Mouse (Mus musculus) ovary, postnatal 14 days (tissue): ENCODE data around the gene Ttll4.

Experiments
- DNase-seq: peaks from one replicate; pipeline ENCODE4 v3.0.0; 2022; ENCODE audit warnings: low spot score

Ttll4 gene

DNA sequence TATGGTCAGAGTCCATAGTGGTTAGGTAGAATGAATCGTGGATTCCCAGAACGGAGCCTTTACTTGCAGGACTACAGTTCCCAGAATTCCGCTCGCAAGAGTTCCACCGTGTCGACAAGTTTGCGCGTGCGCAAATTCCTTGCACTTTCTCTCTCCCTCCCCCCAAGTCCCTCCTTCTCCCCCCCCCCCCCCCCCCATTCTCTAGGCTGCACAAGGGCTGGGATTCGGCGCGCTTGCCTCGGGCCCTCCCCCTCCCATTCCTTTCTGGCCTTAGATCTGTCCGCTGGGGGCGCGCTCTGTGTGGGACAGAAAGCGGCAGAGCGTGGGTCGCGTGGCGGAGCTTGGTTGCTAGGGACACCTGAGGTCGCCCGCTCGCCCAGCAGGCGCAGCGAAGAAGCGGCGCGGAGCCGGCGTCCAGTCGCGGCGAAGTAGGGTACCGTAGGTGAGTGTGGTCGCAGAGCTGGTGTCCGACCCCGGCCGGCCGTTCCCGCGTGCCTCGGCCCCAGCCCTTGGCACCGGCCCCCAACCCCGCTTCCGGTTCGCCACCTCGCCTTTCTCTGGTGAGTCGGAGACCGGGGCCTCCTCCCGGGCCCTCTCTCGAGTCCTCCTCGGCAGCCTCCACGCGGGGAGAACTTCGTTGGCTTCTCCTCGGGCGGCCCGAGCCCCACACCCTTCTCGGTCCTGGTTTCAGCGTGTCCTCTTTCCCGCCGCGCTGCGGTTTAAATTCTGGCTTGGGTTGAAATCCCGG, at the start of gene Ttll4:
Ttll4 (plus strand) TSS at position 298 of the 748 bp plus-strand sequence.
- DNase-seq, result peak; percentile 86

DNA sequence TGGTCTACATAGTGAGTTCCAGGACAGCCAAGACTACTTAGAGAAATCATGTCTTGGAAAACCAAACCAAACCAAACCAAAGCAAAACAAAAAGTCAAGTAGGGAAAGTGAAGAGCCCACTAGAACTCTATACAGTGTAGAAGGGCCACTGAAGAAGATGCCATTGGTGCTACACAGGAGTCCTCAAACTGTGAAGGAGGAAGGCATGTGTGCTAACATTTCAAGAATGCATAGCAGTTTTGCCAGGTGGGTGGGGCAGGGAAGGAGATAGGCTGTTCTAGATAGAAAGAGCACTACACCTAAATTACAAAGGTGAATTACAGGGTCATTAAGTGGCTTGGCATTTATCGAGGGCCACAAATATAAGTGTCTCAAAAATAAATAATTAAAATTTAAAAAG, 37.4 kb upstream of the Ttll4 start:
- no peak for DNase-seq

- DNase-seq, result no peak
Observed at GRCm38 (mm10) chr1:74626076-74626475, 35.5 kb upstream of the Ttll4 start.

DNA sequence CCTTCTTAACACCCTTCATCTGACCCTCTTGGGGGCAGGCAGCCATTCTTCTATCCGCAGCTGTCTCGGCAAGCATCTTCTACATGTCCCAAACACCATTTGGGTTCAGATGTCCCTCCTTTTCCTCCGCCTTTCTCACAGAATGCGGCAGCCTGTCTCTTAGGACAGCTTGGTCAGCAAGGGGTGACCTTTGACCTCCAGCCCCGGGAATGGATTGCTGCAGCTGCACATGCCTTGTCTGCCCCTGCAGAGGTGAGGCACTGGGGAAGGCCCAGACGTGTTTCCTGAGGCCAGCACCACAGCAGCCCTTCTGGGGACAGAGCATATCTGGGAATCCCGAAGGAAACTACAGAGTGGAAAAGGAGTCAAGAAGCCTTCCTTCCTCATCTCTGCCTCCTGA, 33.5 kb upstream of the Ttll4 start:
- DNase-seq, result no peak

- no peak for DNase-seq
Observed at GRCm38 (mm10) chr1:74632734-74633133, 28.8 kb upstream of the Ttll4 start.

- DNase-seq, result no peak
Observed at GRCm38 (mm10) chr1:74643524-74643923, 18.0 kb upstream of the Ttll4 start.

DNA sequence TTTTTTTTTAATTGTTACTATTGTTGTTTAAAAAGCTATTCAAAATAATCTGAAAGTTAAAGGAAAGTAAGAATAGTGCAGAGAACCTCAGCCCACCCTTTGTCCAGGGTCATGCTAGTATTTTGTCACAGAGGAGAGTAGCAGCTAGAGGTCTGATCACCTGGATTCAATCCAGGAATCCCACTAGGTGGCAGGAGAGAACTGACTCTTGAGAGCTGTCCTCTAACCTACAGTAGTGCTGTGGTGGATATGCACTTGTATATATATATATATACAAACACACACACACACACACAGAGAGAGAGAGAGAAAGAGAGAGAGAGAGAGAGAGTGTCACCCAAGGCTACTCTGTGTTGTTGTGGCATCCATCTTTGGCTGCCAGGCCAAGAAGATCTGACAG, 17.6 kb upstream of the Ttll4 start:
- DNase-seq, result no peak

GRCm38 (mm10) chr1:74662253-74662865, 814 bp downstream of the Ttll4 start:
- no peak for DNase-seq

- no peak for DNase-seq
Observed at GRCm38 (mm10) chr1:74665153-74665552, 3.6 kb downstream of the Ttll4 start.

DNA sequence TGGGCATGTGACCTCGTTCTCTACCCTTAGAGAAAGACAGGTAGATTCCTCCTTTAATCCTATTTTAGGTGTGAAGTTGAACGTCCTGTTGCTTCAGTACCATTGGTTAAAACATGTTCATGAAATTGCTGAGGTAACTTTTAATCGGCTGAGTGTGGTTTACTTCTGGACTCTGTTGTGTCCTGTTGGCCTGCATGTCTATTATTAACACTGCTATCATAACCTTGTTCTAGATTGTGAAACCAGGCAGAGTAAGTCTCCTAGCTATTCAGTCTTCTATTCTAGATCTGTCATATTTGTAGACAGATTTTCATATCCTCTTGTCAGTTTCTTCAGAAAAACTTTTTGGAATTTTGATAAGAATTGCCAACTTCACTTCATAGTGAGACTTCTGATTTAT, 6.8 kb downstream of the Ttll4 start:
- DNase-seq, result no peak

GRCm38 (mm10) chr1:74672731-74673130, 11.2 kb downstream of the Ttll4 start:
- no peak for DNase-seq

DNA sequence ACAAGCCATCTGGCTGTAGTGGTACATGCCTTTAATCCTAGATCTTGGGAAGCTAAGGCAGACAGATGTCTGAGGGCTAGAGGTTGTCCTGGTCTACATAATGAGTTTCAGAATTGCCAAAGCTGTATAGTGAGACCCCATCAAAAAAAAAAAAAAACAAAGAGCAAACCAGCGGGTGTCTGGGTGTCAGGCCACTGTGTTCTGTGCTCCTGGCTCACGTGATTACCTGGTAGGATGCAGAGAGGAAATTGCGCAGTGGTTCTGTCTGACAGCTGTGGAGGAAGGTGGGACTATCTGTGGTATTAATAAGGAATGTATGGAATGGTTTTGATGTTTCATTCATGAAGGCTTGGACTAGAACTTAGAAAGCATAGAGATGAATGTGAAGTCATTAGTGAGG, 15.3 kb downstream of the Ttll4 start:
- no peak for DNase-seq

DNA sequence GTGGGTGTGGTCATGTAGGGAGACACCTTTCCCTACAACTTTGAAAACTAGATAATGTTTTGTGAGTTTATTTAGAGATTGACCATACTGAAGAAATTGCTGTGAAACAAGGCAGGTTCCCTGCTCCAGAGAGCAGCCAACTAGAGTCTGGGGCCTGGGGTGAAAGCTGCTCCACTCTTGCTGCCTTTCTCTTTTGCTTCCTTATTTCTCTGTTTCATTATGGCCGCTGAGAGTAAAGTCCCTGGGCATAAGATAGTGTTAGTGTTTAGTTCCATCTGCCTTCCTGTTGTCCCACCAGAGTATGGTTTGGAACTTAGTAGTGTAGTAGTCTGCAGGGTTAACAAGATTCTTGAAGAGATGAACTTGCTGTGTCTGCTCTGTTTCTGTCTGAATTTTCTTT, 16.3 kb downstream of the Ttll4 start:
- no peak for DNase-seq

- no peak for DNase-seq
Observed at GRCm38 (mm10) chr1:74687131-74687530, 25.6 kb downstream of the Ttll4 start.

GRCm38 (mm10) chr1:74693891-74694583, 32.5 kb downstream of the Ttll4 start:
- no peak for DNase-seq

DNA sequence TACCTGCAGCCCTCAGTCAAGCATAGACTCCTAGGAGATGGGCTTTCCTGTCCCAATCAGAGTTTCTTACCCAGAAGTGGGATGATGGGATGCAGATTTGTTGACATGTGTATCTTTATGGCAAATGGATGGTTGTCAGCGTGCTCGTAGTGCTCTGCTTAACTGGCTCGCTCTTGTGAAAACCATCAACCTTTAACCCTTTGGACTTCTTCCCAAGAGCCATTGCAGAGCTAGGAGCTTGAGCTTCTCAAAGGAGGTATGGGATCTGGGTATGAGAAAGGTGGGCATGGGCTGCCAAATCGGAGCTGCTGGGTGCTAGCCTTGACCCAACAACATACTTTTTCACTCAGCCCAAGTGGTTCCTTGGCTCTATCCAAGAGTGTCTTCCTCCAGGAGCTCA, 34.3 kb downstream of the Ttll4 start:
- DNase-seq, result no peak

DNA sequence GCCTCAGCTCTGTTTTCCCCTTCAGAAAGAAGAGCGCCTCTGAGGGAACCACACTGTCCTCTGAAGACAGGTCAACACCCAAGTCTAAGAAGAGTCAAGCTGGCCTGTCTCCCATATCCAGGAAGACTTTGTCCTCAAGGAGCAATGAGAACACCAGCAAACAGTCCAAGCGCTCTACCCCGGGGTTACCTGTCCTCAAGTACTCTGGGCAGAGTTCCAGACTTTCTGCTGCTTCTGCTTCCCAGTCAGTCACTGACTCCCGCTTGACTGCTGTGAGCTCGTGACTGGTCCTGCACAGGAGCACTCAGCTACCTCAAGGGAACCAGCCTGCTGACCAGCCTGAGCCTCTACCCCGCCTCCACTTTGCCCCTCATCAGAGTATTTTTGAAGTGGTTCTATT, 35.9 kb downstream of the Ttll4 start:
- no peak for DNase-seq

DNA sequence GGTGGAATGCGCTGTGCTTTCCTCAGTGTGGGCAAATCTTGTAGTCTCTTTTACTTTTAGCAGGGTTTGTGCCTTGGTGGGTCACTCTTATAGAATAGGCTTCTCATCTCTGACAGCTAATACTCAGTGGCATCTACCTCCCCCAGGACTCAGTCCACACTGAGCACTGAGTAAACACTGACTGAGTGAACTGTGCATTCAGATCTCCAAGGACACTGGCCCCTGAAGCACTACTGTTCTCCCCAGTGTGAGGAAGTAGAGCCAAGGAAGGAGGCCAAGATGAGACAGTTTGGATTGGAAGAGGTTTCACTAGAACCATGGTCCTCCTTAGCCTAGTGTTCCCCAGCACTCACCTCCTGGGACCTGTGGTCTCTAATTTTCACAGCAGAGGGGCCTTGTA, 36.8 kb downstream of the Ttll4 start:
- no peak for DNase-seq

DNA sequence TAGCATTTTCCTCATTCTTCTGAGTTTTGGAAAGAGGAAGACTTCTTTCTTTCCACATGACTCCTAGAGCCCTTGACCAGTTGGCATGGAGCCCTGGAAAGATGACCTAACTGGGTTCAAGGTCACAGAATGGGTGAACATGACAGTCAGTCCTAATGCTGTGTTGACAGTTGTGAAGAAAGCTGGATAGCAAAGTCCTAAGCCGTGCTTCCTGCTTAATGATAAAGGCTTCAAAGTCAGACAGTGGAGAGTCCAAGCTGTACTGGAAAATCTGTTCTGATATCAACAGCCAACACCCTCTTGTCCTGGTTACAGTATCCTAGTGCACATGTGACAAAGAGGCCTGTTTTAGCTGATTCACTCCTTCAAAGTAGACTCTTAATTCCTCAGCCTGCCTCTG, 37.2 kb downstream of the Ttll4 start:
- no peak for DNase-seq

GRCm38 (mm10) chr1:74702142-74702553, 40.6 kb downstream of the Ttll4 start:
- no peak for DNase-seq

GRCm38 (mm10) chr1:74704156-74704555, 42.6 kb downstream of the Ttll4 start:
- DNase-seq, result no peak

DNA sequence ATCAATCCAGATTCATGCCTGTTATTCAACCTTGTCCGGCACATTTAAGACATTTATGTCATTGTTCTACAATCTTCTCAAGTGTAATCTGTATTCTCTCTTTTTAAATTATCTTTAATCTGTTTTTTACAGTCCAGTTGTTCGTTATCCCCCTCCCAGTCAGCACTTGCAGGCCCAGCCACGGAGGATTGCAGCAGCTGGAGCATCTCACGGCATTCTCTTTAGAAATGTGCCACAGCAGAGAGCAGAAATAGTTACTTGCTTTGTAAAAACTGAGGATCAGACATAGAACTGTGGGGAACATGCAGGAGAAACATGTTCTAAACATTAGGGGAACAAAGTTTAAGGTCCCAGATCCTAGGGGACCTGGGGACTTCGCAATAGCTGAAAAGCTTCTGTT, 43.5 kb downstream of the Ttll4 start:
- DNase-seq, result no peak

DNA sequence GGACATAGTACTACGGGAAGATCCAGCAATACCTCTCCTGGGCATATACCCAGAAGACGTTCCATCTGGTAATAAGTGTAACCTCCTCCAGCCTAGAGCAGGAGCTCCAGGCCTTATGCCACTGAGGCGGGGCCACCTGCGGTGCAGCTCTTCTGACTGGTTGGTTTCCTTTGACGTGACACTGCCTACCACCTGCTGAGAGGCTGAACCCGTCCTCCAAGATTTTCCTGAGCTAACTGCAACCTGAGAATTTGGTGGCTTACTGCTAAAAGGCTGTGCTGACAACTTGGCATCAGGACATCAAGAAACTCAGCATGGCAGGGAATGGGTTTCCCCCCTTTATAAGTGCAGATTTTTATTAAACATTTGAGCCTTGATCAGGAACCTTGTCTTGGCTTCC, 48.0 kb downstream of the Ttll4 start:
- no peak for DNase-seq
